Mouse (Mus musculus): ENCODE results near the gene Tfeb. TPM values are rescaled to one million over a fixed set of nuclear protein-coding genes. Genes with fewer than 3 reads are reported as not detected.

Tfeb gene
- polyA plus RNA-seq, 1 experiment from 2014 or later: 11.5 TPM

DNA sequence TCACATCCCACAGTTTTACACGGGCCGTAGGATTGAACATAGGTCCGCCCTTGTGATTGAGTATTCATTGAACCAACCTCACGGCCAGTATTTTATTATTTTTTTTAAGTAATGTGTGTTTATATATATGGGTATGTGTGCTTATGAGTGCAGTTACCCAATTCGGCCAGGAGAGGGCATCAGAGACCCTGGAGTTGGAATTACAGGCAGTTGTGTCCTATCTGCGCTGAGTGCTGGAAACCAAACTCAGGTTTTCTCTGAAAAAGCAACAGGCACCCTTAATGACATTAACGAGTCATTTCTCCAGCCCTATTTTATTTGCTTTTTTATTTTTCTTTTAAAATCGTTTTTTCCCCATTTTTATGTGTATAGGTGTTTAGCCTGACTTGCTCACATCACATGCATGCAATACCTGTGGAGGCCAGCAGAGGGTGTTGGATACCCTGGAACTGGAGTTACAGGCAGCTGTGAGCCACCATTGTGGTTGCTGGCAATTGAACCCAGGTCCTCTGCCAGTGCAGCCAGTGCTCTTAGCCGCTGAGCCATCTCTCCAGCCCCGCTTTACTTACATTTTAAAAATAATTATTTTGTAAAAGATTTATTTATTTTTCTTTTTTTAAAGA is 8.0 kb downstream of the Tfeb start:
- peaks cover 18% of the 10 kb centered on the region for H3K4me1 ChIP-seq (ENCODE audit: control insufficient read depth, insufficient read depth, low read length)
- H3K27me3 ChIP-seq (ENCODE audit: control insufficient read depth, insufficient read depth, low read length): no peaks in the 10 kb centered on the region
- no peak overlapping the region for H3K4me3 ChIP-seq (replicated peaks; ENCODE audit: low read length)
- no peaks in the 10 kb centered on the region for H3K36me3 ChIP-seq (ENCODE audit: control insufficient read depth, insufficient read depth, low read length)
- 86% methylated on average over 10 of the region's 10 CpGs for WGBS
- H3K27ac ChIP-seq (ENCODE audit: low read length): no peak overlapping the region
- H3K4me2 ChIP-seq (ENCODE audit: low read depth, low read length): no peak overlapping the region
- no peak overlapping the region for H3K9ac ChIP-seq (ENCODE audit: low read length)
- no peak for ATAC-seq (ENCODE audit: insufficient read depth, low FRiP score)
- H3K9me3 ChIP-seq (replicated peaks; ENCODE audit: control insufficient read depth, low read length): peaks cover 5% of the 10 kb centered on the region; the same call in 1 of the 2 replicates

DNA sequence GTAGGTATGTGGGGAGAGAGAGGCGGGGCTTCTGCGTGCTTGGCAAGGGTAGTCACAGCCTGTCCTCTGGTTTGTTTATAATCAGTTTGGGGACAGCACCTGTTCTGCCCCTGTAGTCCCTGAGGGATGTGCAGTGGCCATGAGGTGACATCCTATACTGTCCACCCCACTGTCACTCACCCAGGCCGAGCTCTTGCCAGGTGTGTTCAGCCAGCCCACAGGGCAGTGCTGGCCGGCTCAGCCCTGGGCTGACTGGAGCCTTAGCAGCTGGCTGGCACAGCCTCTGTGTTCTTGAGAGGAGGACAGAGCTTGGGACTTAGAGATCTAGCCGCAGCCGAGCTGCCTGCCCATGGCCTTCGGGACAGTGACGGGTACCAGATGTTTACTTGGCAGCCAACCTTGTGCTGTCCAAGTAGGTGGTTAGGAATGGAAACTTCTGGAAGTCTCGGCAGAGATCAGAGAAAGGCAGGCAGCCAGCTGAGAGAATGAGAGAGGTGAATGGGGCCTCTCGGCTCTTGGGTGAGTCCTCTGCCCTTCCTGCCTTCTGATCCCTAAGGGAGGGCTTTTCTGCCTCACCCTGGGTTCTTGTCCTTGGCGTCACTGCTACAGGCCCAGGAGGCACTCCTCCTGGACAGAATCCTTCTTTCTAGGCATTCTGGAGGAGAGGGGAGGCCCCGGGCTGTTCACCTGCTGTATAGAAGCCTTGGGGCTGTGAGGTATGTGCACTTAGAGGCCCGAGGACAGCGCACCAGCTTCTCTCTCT is 12.1 kb downstream of the Tfeb start:
- Histone ChIP-seq H3K4me2 (ENCODE audit: low read depth, low read length) (no peak overlapping the region), H3K9ac (ENCODE audit: low read length) (no peak overlapping the region; the same call in 1 of the 2 replicates), H3K4me1 (ENCODE audit: control insufficient read depth, insufficient read depth, low read length) (peaks cover 18% of the 10 kb centered on the region), H3K4me3 (replicated peaks; ENCODE audit: low read length) (no peak overlapping the region), H3K9me3 (replicated peaks; ENCODE audit: control insufficient read depth, low read length) (no peaks in the 10 kb centered on the region; the same call in 1 of the 2 replicates), H3K36me3 (ENCODE audit: control insufficient read depth, insufficient read depth, low read length) (no peaks in the 10 kb centered on the region), H3K27me3 (ENCODE audit: control insufficient read depth, insufficient read depth, low read length) (no peaks in the 10 kb centered on the region), H3K27ac (ENCODE audit: low read length) (peak overlapping the region; percentile 17; the same call in 1 of the 2 replicates)
- 38% methylated on average over 14 of the region's 14 CpGs for WGBS
- ATAC-seq (ENCODE audit: insufficient read depth, low FRiP score): peak; percentile 66

DNA sequence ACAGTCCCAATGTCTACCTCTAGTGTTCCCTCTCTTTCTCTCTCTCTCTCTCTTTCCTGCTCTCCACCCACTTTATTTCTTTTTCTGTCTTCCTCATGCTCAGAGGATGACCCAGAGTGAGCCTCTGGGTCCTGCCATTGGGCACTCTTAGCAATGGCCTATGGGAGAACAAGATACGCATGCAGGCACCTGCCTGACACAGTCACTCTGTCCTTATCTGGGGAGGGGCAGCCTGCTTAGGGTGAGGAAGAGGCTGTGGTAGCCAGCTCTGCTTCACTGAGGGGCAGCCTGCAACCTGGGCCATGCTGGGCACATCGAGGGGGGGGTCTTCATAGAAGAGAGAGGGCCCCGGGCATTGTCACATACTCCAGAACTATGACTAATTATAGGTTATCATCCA is 12.8 kb downstream of the Tfeb start:
- WGBS: 69% methylated on average over 3 of the region's 3 CpGs
- no peak overlapping the region for H3K9ac ChIP-seq (ENCODE audit: low read length)
- H3K4me1 ChIP-seq (ENCODE audit: control insufficient read depth, insufficient read depth, low read length): peaks cover 18% of the 10 kb centered on the region
- no peaks in the 10 kb centered on the region for H3K36me3 ChIP-seq (ENCODE audit: control insufficient read depth, insufficient read depth, low read length)
- ATAC-seq (ENCODE audit: insufficient read depth, low FRiP score): no peak
- H3K9me3 ChIP-seq (replicated peaks; ENCODE audit: control insufficient read depth, low read length): no peaks in the 10 kb centered on the region; the same call in 1 of the 2 replicates
- no peak overlapping the region for H3K4me2 ChIP-seq (ENCODE audit: low read depth, low read length)
- no peak overlapping the region for H3K4me3 ChIP-seq (replicated peaks; ENCODE audit: low read length)
- peak overlapping the region; percentile 17; the same call in 1 of the 2 replicates for H3K27ac ChIP-seq (ENCODE audit: low read length)
- H3K27me3 ChIP-seq (ENCODE audit: control insufficient read depth, insufficient read depth, low read length): no peaks in the 10 kb centered on the region

DNA sequence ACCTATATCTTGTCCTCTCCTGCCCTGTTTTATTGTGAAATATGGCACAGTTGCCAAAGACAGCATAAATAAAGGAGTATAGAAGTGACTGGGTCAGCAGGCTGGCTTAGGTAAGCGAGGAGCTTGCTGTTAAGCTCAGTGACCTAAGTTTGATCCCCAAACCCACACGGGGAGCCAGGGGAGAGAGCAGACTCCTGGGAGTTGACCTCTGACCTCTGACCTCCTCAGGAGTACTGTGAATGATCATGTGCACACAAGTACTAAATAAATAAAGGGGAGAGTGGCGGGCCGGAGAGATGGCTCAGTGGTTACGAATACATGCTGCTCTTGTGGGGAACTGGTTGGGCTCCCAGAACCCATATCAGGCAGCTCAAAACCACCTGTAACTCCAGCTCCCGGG is 13.3 kb downstream of the Tfeb start:
- no peaks in the 10 kb centered on the region for H3K9me3 ChIP-seq (replicated peaks; ENCODE audit: control insufficient read depth, low read length)
- H3K36me3 ChIP-seq (ENCODE audit: control insufficient read depth, insufficient read depth, low read length): no peaks in the 10 kb centered on the region
- WGBS: 57% methylated on average over 6 of the region's 6 CpGs
- no peak for ATAC-seq (ENCODE audit: insufficient read depth, low FRiP score)
- H3K4me1 ChIP-seq (ENCODE audit: control insufficient read depth, insufficient read depth, low read length): peaks cover 18% of the 10 kb centered on the region
- H3K4me3 ChIP-seq (replicated peaks; ENCODE audit: low read length): no peak overlapping the region
- H3K27me3 ChIP-seq (ENCODE audit: control insufficient read depth, insufficient read depth, low read length): no peaks in the 10 kb centered on the region
- no peak overlapping the region for H3K27ac ChIP-seq (ENCODE audit: low read length)
- no peak overlapping the region for H3K4me2 ChIP-seq (ENCODE audit: low read depth, low read length)
- no peak overlapping the region for H3K9ac ChIP-seq (ENCODE audit: low read length)

DNA sequence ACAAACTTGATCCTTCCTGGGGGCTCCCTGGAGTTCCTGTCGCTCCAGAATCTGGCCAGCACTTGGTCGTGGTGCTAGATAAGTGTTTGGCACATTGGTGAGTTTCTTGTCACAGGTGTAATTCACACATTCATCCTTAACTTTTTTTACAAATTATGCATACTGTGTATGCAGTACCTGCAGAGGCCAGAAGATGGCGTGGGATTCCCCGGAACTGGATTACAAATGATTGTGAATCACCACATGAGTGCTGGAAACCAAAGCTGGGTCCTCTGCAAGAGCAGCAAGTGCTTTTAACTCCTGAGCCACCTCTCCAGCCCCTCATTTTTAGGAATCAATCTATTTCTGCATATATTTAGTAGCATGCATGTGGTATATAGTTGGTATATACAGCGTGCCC is 15.0 kb downstream of the Tfeb start:
- Histone ChIP-seq H3K9ac (ENCODE audit: low read length) (no peak overlapping the region), H3K9me3 (replicated peaks; ENCODE audit: control insufficient read depth, low read length) (no peaks in the 10 kb centered on the region), H3K4me3 (replicated peaks; ENCODE audit: low read length) (no peak overlapping the region), H3K4me1 (ENCODE audit: control insufficient read depth, insufficient read depth, low read length) (peaks cover 18% of the 10 kb centered on the region), H3K36me3 (ENCODE audit: control insufficient read depth, insufficient read depth, low read length) (no peaks in the 10 kb centered on the region), H3K4me2 (ENCODE audit: low read depth, low read length) (no peak overlapping the region), H3K27ac (ENCODE audit: low read length) (no peak overlapping the region), H3K27me3 (ENCODE audit: control insufficient read depth, insufficient read depth, low read length) (no peaks in the 10 kb centered on the region)
- no peak for ATAC-seq (ENCODE audit: insufficient read depth, low FRiP score)
- 72% methylated on average over 5 of the region's 5 CpGs for WGBS

DNA sequence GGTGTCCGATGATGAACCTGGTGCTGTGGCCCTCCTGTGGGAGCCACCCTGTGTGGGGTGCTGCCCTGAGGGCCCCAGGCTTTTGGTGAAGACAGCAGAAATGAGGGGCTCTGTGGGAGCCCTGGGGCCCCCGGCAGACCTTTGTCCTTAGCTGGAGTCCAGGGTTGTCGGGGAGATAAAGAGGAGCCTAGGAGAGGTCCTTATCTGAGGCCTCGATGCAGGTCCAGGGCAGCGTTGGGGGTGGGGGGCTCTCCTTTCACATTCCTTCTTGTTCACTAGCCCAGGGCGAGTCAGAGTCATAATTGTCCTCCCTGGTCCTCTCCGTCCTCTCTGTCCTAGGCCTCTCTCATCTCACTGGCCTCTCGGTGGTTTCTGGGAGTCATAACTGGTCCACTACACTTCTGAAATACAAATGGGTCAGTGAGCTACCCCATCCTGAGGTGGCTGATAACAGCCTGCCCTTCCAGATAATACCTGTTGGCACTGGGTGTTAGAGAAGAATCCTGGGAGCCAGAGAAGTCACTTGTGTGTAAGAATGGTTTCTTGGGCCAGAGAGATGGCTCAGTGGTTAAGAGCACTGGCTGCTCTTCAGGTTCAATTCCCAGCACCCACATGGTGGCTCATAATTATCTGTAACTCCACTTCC is 16.4 kb downstream of the Tfeb start:
- Histone ChIP-seq H3K36me3 (ENCODE audit: control insufficient read depth, insufficient read depth, low read length) (no peaks in the 10 kb centered on the region), H3K27me3 (ENCODE audit: control insufficient read depth, insufficient read depth, low read length) (no peaks in the 10 kb centered on the region), H3K9me3 (replicated peaks; ENCODE audit: control insufficient read depth, low read length) (no peaks in the 10 kb centered on the region), H3K4me1 (ENCODE audit: control insufficient read depth, insufficient read depth, low read length) (peaks cover 16% of the 10 kb centered on the region), H3K4me3 (replicated peaks; ENCODE audit: low read length) (no peak overlapping the region), H3K4me2 (ENCODE audit: low read depth, low read length) (no peak overlapping the region), H3K9ac (ENCODE audit: low read length) (no peak overlapping the region), H3K27ac (ENCODE audit: low read length) (no peak overlapping the region)
- ATAC-seq (ENCODE audit: insufficient read depth, low FRiP score): no peak
- WGBS: 56% methylated on average over 8 of the region's 8 CpGs

DNA sequence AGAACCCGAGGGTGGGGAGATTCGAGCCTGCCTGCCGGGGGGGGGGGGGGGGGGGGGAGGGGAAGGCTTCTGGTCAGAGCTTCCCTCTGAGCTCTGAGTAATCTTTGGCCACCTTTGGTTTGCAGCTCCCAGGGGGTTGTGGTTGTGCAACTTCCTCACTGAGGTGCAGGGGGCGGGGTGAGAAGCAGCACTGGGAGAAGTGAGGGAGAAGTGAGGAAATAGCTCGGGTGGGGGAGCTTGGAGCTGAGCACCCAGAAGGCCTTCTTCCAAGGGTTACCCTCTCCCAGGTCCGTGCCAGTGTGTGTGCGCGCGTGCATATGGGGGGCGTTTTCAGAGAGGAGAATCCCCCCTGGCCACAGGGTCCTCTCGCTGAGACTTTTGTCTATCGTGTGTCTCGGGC is 17.4 kb downstream of the Tfeb start:
- H3K36me3 ChIP-seq (ENCODE audit: control insufficient read depth, insufficient read depth, low read length): no peaks in the 10 kb centered on the region
- no peaks in the 10 kb centered on the region for H3K9me3 ChIP-seq (replicated peaks; ENCODE audit: control insufficient read depth, low read length)
- no peaks in the 10 kb centered on the region for H3K27me3 ChIP-seq (ENCODE audit: control insufficient read depth, insufficient read depth, low read length)
- 63% methylated on average over 13 of the region's 13 CpGs for WGBS
- H3K4me1 ChIP-seq (ENCODE audit: control insufficient read depth, insufficient read depth, low read length): peaks cover 6% of the 10 kb centered on the region
- no peak overlapping the region for H3K27ac ChIP-seq (ENCODE audit: low read length)
- H3K9ac ChIP-seq (ENCODE audit: low read length): no peak overlapping the region
- no peak overlapping the region for H3K4me3 ChIP-seq (replicated peaks; ENCODE audit: low read length)
- peak; percentile 55; the same call in 1 of the 2 replicates for ATAC-seq (ENCODE audit: insufficient read depth, low FRiP score)
- no peak overlapping the region for H3K4me2 ChIP-seq (ENCODE audit: low read depth, low read length)

DNA sequence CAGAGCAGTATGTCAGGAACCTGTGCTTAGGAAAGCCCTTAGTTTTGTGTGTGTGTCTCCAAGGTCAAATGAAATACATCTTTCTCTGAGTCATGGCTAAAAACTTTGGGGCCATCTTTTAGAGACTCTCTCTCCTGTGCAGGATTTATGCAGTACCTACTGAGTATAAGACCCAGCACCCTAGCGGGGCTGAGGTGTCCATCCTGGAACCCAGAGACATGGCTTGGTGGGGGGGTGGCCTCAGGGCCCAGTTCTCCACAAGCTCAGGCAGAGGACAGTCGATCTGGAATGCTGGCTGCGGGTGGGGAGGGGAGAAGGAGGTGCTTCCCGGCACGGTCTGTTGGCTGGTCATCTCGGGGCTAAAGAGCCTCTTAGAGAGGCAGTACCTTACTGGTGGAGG is 19.5 kb downstream of the Tfeb start:
- no peak for ATAC-seq (ENCODE audit: insufficient read depth, low FRiP score)
- H3K4me2 ChIP-seq (ENCODE audit: low read depth, low read length): no peak overlapping the region
- 0 out of 2 replicates have a peak, but pooled peaks cover 6% of the 10 kb centered on the region for H3K4me1 ChIP-seq (ENCODE audit: control insufficient read depth, insufficient read depth, low read length)
- H3K9ac ChIP-seq (ENCODE audit: low read length): no peak overlapping the region
- H3K36me3 ChIP-seq (ENCODE audit: control insufficient read depth, insufficient read depth, low read length): no peaks in the 10 kb centered on the region
- no peaks in the 10 kb centered on the region for H3K9me3 ChIP-seq (replicated peaks; ENCODE audit: control insufficient read depth, low read length)
- WGBS: 36% methylated on average over 6 of the region's 6 CpGs
- no peaks in the 10 kb centered on the region for H3K27me3 ChIP-seq (ENCODE audit: control insufficient read depth, insufficient read depth, low read length)
- H3K27ac ChIP-seq (ENCODE audit: low read length): no peak overlapping the region
- no peak overlapping the region for H3K4me3 ChIP-seq (replicated peaks; ENCODE audit: low read length)

DNA sequence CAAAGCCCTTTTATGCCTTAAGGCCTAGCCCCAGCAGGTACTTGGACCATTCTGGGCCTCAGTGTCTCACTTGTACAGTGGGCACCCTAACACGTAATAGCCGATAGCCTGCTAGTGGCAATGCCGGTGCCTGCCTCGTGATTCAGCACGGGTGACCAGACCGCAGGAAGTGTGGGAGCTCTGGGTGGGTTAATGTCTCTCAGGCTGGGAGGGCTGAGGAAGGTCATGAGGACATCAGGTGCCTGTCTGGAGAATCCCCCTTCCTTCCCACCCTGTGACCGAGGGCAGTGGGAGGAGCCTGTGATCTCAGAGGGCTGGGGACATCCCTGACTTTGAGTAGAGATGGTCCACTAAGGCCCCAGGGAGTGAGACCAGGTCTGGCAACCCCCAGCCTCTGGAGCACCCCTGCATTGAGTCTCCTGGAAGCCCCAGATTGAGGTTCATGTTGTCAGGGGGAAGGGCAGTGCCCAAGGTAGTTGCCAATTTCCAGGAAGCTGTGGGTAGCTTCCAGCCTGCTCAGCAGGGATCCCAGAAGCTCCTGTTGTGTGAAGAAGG is 20.3 kb downstream of the Tfeb start:
- 79% methylated on average over 7 of the region's 7 CpGs for WGBS

More for the DNA sequence above, 20.3 kb downstream of the Tfeb start:
- no peak overlapping the region for H3K9ac ChIP-seq (ENCODE audit: low read length)
- no peak for ATAC-seq (ENCODE audit: insufficient read depth, low FRiP score)
- no peak overlapping the region for H3K4me3 ChIP-seq (replicated peaks; ENCODE audit: low read length)
- H3K4me1 ChIP-seq (ENCODE audit: control insufficient read depth, insufficient read depth, low read length): peaks cover 7% of the 10 kb centered on the region; the same call in 1 of the 2 replicates
- H3K4me2 ChIP-seq (ENCODE audit: low read depth, low read length): no peak overlapping the region
- no peaks in the 10 kb centered on the region for H3K27me3 ChIP-seq (ENCODE audit: control insufficient read depth, insufficient read depth, low read length)
- no peaks in the 10 kb centered on the region for H3K36me3 ChIP-seq (ENCODE audit: control insufficient read depth, insufficient read depth, low read length)
- no peaks in the 10 kb centered on the region for H3K9me3 ChIP-seq (replicated peaks; ENCODE audit: control insufficient read depth, low read length)
- no peak overlapping the region for H3K27ac ChIP-seq (ENCODE audit: low read length)

Measured in stomach, embryonic 16.5 days (tissue).